Mouse (Mus musculus) myocyte (in vitro differentiated cells): ENCODE data around the gene Zdhhc8. TPM values are rescaled to one million over a fixed set of nuclear protein-coding genes. Genes with fewer than 3 reads are reported as not detected.

Experiments
- H3K27me3 ChIP-seq: one replicate; pipeline ENCODE4 v1.6.1; 2011; ENCODE audit not compliant: control insufficient read depth, insufficient read depth, insufficient read length
- H3K36me3 ChIP-seq: one replicate; pipeline ENCODE4 v1.6.1; 2011; ENCODE audit not compliant: control insufficient read depth, insufficient read depth
- H3K4me2 ChIP-seq: one replicate; pipeline ENCODE4 v1.6.1; 2011; ENCODE audit warnings: low read depth, control low read depth
- H3K4me3 ChIP-seq: one replicate; pipeline ENCODE4 v1.5.1; 2011; ENCODE audit warnings: mild to moderate bottlenecking, control low read depth, moderate library complexity
- H3K79me2 ChIP-seq: one replicate; pipeline ENCODE4 v1.6.1; 2011; ENCODE audit not compliant: control insufficient read depth, insufficient read depth
- H3ac ChIP-seq: one replicate; pipeline ENCODE4 v1.6.1; 2011; ENCODE audit not compliant: control insufficient read depth, insufficient read length
- CEBPB ChIP-seq: IDR thresholded peaks from 2 replicates; pipeline ENCODE4 v1.6.1; 2011; ENCODE audit warnings: mild to moderate bottlenecking, moderate library complexity; ENCODE audit not compliant: poor library complexity, insufficient read depth, severe bottlenecking
- E2F4 ChIP-seq: IDR thresholded peaks from one replicate; pipeline ENCODE4 v1.6.1; 2011; ENCODE audit warnings: mild to moderate bottlenecking, control low read depth, moderate library complexity; ENCODE audit not compliant: insufficient read depth
- MAX ChIP-seq: IDR thresholded peaks from one replicate; pipeline ENCODE4 v1.6.1; 2011; ENCODE audit warnings: low read depth, mild to moderate bottlenecking, control low read depth
- MYOD1 ChIP-seq, 3 experiments: IDR thresholded peaks; one replicate each; pipeline ENCODE4 v1.6.1; 2011; ENCODE audit warnings: control low read depth in 2 of 3, low read depth in 2 of 3, mild to moderate bottlenecking in 2 of 3, moderate library complexity in 1 of 3; ENCODE audit not compliant: insufficient read length in 2 of 3, control insufficient read depth in 1 of 3
- MYOG ChIP-seq, 3 experiments: IDR thresholded peaks; one replicate each; pipeline ENCODE4 v1.6.1; 2011; ENCODE audit warnings: control low read depth in 2 of 3, low read depth in 2 of 3, mild to moderate bottlenecking in 2 of 3; ENCODE audit not compliant: insufficient read length in 2 of 3, control insufficient read depth in 1 of 3, insufficient read depth in 1 of 3
- POLR2A ChIP-seq: IDR thresholded peaks from one replicate; pipeline ENCODE4 v1.6.1; 2011; ENCODE audit warnings: low read depth, mild to moderate bottlenecking, control low read depth, moderate library complexity; ENCODE audit not compliant: insufficient read length
- POLR2AphosphoS2 ChIP-seq: IDR thresholded peaks from one replicate; pipeline ENCODE4 v1.6.1; 2011; ENCODE audit warnings: low read depth, control low read depth; ENCODE audit not compliant: insufficient read length
- REST ChIP-seq: IDR thresholded peaks from one replicate; pipeline ENCODE4 v1.6.1; 2011; ENCODE audit warnings: mild to moderate bottlenecking, control low read depth, moderate library complexity; ENCODE audit not compliant: insufficient read depth, insufficient read length
- SRF ChIP-seq: IDR thresholded peaks from one replicate; pipeline ENCODE4 v1.6.1; 2011; ENCODE audit warnings: low read depth; ENCODE audit not compliant: control insufficient read depth, insufficient read length
- TCF12 ChIP-seq: IDR thresholded peaks from one replicate; pipeline ENCODE4 v1.6.1; 2011; ENCODE audit warnings: mild to moderate bottlenecking, control low read depth; ENCODE audit not compliant: poor library complexity, insufficient read depth, severe bottlenecking
- TCF3 ChIP-seq: IDR thresholded peaks from one replicate; pipeline ENCODE4 v1.6.1; 2011; ENCODE audit warnings: low read depth, control low read depth; ENCODE audit not compliant: insufficient read length
- USF1 ChIP-seq: IDR thresholded peaks from one replicate; pipeline ENCODE4 v1.6.1; 2011; ENCODE audit warnings: low read depth, mild to moderate bottlenecking, control low read depth, moderate library complexity
- polyA plus RNA-seq: library from polyadenylated mRNA; unstranded; fragments of >200 nt; fragmentation: generic; extraction: Trizol; gene quantifications from one replicate; pipeline ENCODE4 v1.2.1, GENCODE M21; 2012; ENCODE audit warnings: missing spikeins

Gene Zdhhc8
- polyA plus RNA-seq, 1 experiment = 26.1 TPM

DNA sequence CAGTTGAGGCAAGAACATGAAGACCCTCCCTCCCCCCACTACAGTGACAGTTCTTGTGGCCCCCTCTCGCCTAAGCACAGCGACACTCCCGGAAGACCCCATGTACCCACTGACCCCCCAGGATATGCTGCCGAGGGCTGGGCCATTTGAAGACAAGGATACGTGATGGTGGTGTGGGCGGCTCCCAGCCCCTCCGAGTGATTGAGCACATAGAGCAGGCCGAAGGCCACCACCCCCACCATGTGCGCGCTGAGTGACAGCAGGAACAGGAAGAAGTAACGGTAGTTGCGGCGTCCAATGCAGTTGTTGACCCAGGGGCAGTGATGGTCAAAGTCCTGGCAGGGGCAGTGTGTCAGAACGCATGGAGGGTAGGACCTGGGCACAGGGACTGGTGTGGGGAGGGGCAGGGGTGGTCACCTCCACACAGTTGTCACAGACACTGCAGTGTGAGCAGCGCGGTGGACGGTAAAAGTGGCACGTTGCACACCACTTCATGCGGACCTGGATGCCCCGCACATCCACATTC is 7.0 kb downstream of the Zdhhc8 start:
- Histone ChIP-seq H3K36me3 (peaks cover 5% of the 10 kb centered on the region), H3K4me2 (no peak overlapping the region), H3ac (no peak overlapping the region), H3K4me3 (no peak overlapping the region), H3K27me3 (no peaks in the 10 kb centered on the region), H3K79me2 (peaks cover 38% of the 10 kb centered on the region)
- no peak for TF ChIP-seq E2F4

DNA sequence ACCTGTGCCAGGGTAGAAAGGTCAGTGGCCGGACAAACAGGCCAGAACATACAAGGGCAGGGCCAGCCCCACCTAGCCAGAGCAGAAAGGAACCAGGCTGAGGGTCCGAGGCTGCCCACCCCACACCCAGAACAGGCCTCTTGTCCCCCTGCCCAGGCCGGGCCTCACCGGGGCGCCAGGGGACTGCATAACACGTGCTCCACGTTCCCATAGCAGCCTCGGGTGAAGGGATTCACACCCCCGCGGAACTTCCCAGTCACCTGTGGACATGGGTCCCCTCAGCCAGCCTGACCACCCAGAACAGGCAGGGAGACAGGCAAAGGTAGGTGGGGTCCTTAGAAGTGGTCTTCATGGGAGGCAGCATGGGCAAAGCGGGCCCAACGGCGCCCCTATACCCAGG is 7.7 kb downstream of the Zdhhc8 start:
- TF ChIP-seq TCF12 = no peak
- TF ChIP-seq REST = no peak
- TF ChIP-seq MAX = no peak
- TF ChIP-seq CEBPB = no peak
- no peak for TF ChIP-seq TCF3
- no peak for TF ChIP-seq USF1
- no peak for TF ChIP-seq E2F4
- TF ChIP-seq MYOD1 (IDR thresholded peaks at IDR 0.05; ENCODE audit: control insufficient read depth in 1 of 3, insufficient read length in 2 of 3, low read depth in 2 of 3) = no peak
- no peak overlapping the region for H3K4me2 ChIP-seq
- no peak overlapping the region for H3ac ChIP-seq
- no peaks in the 10 kb centered on the region for H3K27me3 ChIP-seq
- H3K79me2 ChIP-seq = peaks cover 34% of the 10 kb centered on the region
- peaks cover 5% of the 10 kb centered on the region for H3K36me3 ChIP-seq
- no peak overlapping the region for H3K4me3 ChIP-seq

DNA sequence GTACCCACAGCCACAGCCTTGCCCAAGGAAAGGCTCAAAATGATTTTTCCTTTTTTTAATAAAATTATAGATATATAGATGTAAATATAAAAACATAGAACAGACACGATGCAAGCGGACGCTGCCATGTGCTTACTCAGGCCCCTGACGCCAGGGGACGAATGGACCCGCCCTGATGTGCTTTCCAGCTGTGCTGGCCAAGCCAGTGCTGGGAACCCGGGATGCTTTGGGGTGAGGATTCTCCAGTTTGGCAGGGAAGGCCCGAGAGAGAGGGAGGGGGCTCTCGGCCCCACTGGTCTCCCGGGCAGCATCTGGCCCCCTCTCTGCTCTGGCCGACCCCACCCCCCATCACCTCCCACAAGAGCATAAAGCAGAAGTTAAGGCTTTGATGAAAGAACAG is 12.7 kb downstream of the Zdhhc8 start:
- Histone ChIP-seq H3K4me2 (no peak overlapping the region), H3K4me3 (no peak overlapping the region), H3K27me3 (no peaks in the 10 kb centered on the region), H3K79me2 (no peaks in the 10 kb centered on the region), H3K36me3 (peaks cover 5% of the 10 kb centered on the region), H3ac (no peak overlapping the region)
- TF ChIP-seq TCF12 (no peak), POLR2AphosphoS2 (no peak), CEBPB (no peak), SRF (no peak), MYOG (IDR thresholded peaks at IDR 0.05; ENCODE audit: control insufficient read depth in 1 of 3, insufficient read depth in 1 of 3, insufficient read length in 2 of 3, low read depth in 2 of 3) (no peak), USF1 (no peak), POLR2A (no peak), TCF3 (no peak), E2F4 (no peak), MYOD1 (IDR thresholded peaks at IDR 0.05; ENCODE audit: control insufficient read depth in 1 of 3, insufficient read length in 2 of 3, low read depth in 2 of 3) (no peak), REST (no peak), MAX (no peak)

DNA sequence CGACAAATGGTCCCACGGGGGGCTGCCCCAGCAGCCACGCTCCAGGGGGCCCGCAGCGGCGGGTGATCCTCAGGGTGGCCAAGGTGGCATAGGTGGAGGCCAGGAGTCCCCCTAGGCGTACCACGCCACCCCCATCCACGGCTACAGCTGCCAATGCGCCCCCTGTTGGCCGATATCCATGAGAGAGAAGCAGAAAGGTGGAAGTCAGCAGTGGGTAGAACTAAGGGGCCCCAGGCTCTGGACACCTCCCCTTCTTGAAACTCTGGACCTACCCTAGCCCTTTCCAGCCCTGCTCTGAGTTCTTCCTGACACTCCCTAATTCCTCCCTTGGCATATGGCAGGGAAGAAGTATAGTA is 13.4 kb downstream of the Zdhhc8 start:
- Histone ChIP-seq H3K36me3 (peaks cover 5% of the 10 kb centered on the region), H3ac (no peak overlapping the region)

DNA sequence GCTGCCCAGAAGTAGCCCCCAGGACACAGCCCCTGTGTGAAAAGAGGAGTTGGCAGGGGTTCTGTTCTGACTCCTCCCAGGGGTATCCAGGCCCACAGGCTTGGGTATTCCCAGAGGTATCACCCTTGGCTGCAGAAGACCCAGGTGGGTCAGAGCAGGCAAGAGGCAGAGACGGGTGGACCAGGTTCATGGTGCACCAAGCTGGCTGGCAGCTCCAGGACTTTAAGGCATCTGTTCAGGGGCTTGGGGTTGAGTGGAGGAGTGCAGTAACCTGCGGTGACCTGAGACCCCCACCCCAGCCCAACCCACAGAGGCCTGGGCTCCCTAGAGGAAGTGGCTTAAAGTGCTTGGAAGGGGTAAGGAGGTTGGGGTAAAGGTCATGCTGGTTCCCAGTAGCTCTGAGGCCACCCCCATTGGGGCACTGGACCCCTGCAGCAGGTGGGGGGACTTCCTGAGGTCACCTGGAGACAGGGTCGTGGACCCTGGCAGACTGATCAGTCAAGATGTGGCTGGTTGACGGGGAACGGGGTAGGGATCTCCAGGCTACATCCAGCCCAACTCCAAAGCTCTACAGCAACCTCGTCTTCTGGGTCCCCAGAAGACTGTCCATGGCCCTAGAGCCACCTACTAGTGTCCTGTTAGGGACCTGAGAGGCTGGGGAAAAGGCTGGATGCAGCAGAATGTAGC is 13.9 kb downstream of the Zdhhc8 start:
- H3K27me3 ChIP-seq = no peaks in the 10 kb centered on the region
- no peak for TF ChIP-seq TCF12
- TF ChIP-seq MAX = no peak
- no peak for TF ChIP-seq SRF
- TF ChIP-seq POLR2A = no peak
- no peak for TF ChIP-seq MYOD1 (IDR thresholded peaks at IDR 0.05; ENCODE audit: control insufficient read depth in 1 of 3, insufficient read length in 2 of 3, low read depth in 2 of 3)
- no peak for TF ChIP-seq MYOG (IDR thresholded peaks at IDR 0.05; ENCODE audit: control insufficient read depth in 1 of 3, insufficient read depth in 1 of 3, insufficient read length in 2 of 3, low read depth in 2 of 3)
- no peak for TF ChIP-seq TCF3
- no peak for TF ChIP-seq REST
- no peak for TF ChIP-seq E2F4
- no peak for TF ChIP-seq CEBPB
- no peak for TF ChIP-seq POLR2AphosphoS2
- no peak for TF ChIP-seq USF1

More for the DNA sequence above, 13.4 kb downstream of the Zdhhc8 start:
- Histone ChIP-seq H3K4me3 (no peak overlapping the region), H3K27me3 (no peaks in the 10 kb centered on the region), H3K79me2 (no peaks in the 10 kb centered on the region), H3K4me2 (no peak overlapping the region)
- TF ChIP-seq TCF12 (no peak), POLR2A (no peak), REST (no peak), E2F4 (no peak), TCF3 (no peak), MYOD1 (IDR thresholded peaks at IDR 0.05; ENCODE audit: control insufficient read depth in 1 of 3, insufficient read length in 2 of 3, low read depth in 2 of 3) (no peak), USF1 (no peak), SRF (no peak), CEBPB (no peak), MYOG (IDR thresholded peaks at IDR 0.05; ENCODE audit: control insufficient read depth in 1 of 3, insufficient read depth in 1 of 3, insufficient read length in 2 of 3, low read depth in 2 of 3) (no peak), MAX (no peak), POLR2AphosphoS2 (no peak)

More for the DNA sequence above, 13.9 kb downstream of the Zdhhc8 start:
- Histone ChIP-seq H3K4me3 (no peak overlapping the region), H3K36me3 (peaks cover 2% of the 10 kb centered on the region), H3K4me2 (no peak overlapping the region), H3K79me2 (no peaks in the 10 kb centered on the region), H3ac (no peak overlapping the region)
